Mouse (Mus musculus) left cerebral cortex, postnatal 36 days (tissue): ENCODE measurements at regions not wholly inside any gene's neighbourhood (a gene's known extent, or its start where the extent isn't known, plus 50 kb on each side); places are given as distances from the start of the nearest gene placed in this dataset.

Source experiments
- DNase-seq, 2 experiments: peaks; one replicate each; pipeline ENCODE4 v3.0.0; 2021 to 2022; ENCODE audit warnings: low spot score in 2 of 2, mixed read lengths in 1 of 2
- intact Hi-C: fragments of 180-260 bp; cut with DNase I; formaldehyde crosslinking; loops from one replicate; pipeline ENCODE4 v1.15.1; 2025

DNA sequence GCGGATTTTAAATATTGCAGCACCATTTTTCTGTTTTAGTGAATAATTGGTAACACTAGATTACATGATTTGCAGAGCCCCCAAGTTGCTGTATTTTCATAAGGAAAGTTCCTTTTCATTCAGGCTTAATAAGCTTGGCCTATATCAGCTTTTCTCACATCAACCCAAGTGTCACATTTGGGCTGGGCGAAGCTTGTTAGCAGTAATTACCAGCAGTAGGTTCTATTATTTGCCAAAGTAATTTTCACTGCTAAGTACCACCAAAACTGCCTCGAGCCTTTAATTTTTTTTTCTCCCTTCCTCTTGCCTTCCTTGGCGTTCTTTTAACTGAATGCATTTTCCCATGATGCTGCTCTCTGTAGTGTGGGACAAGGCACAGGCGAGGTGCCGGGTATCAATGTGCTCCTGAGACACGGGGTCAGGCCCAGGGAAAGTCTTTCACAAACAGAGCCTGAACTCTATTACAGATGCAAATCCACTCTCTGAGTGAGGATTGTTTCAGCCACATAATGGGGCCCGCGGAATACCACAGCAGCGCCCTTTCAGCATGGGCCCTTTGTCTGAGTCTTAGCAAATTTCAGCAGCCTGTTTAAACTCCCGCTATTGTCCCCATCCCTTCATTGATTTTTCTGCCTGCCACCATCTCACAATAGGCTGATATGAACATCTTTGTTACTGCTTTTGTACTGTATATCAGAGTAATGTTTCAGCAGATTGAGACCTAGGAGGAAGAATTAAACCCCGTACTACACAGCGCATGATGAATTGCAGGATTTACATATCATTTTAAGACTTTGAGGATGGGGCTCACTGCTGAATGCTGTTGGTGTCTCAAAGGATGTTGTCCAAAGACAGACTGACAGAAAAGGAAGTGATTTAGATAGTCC is 205.1 kb upstream of the Epha3 start:
- DNase-seq = peak in 1 of 2 experiments; percentile 4

DNA sequence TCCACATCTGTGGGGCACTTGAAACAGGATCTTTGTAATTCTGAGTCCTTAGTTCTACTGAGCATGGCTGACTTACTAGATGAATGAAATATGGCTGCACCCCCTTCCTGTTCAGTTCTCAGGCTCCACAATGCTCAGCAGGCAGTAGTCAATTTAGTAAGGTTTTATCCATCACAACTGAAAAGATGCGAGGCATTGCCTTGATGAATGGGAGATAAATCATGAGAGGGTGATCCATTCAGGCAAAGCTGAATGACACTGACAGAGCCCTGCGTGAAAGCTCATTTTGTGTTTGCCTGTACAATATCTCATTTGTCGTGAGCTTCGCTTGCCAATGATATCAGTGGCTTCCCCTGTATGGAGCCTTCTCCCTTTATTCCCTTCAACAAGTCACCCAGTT is 198.6 kb upstream of the Epha3 start:
- DNase-seq = no peak
- intact Hi-C loops = no loop called here

More for the DNA sequence above, 205.1 kb upstream of the Epha3 start:
- intact Hi-C loops = no loop called here

DNA sequence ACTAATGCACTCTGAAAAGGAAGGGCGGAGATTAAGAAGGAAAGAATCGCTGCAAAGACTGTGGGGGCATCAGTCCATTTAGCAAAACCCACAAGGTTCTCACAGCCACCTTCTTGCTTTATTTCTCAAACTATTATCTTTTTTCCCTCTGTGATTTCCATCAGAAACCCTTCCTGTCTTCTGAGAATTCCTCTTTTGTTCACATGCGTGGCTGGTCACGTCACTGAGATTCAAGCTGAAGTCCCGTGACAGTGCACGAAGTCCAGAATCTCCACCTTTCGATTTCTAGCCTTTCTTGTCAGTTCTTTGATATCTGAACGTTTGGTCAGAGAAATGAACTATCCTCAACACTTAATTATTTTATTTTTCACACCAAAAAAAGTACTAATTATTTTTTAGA is 194.7 kb upstream of the Epha3 start:
- DNase-seq = no peak
- intact Hi-C loops = no loop called here

DNA sequence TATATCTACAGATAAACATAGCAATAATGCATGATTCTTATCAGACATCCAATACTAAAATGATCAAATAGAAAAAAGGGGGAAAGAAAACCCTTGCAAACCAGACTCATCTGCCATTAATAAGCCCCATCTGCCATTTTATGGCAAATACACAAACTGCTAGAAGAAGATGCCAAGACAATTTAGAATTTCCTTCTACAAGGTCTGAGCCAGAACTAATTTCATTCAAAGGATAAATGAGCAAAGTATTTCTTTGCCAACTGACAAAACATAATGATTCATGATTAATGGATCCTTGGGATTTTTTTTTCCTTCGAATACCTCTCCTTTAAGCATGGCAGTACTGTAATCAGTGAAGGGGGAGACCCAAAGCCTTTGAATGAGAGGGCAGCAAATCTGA is 190.4 kb upstream of the Epha3 start:
- no peak for DNase-seq
- intact Hi-C loops = no loop called here

DNA sequence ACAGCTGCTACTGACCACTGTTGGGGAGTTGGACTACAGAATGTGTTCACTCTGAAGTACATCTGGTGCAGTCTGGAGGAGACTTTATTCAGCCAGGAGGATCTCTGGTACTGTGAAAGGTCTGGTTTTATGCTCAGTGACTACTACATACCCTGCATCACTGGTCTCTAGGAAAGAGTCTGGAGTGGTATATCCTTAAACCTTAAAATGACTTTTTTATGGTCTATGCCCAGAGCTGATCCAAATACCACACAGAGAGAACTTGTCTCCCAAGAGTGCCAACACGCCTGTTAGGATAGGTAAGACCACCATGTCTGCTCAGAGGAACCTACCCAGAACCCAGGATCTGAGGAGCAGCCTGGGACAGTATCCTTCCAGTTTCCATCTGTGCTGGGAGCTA is 184.1 kb upstream of the Epha3 start:
- no peak for DNase-seq
- intact Hi-C loops = no loop called here

DNA sequence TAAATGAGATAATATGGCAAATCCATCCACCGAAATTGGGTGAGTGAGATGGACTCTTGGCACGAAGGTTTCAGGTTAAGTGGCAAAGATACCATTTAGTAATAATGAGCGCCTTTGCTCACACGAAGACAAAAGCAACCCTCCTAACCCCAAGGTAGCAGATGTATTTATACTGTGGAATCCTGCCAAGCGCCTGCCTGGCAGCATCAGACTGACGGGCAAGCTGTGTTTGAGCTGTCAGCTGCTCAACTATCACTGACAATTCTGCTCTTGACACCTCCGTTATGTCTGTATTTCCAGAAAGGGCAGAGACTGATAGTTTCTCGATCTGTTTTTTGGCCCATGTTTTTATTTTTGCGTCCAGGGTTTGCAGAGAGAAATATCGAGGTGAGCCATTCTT is 169.1 kb upstream of the Epha3 start:
- no peak for DNase-seq
- intact Hi-C loops = no loop called here

DNA sequence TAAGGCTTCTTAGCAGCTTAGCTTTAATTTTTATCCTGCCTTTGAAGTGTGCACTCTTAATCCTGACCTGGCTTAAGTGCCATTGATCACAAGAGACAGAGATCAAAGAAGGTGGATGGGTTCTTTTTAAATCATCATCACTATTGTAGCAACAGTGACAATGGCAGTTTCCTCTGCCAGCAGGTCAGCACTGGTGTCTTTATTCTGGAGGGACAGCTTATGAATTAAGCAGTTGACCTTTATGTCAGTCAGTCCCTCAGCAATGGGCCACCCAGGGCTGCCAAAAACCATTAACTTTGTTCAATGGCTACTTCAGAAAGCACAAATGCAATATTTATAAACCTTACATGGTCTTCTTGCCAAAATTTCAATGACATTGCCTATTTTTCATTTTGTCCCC is 160.0 kb upstream of the Epha3 start:
- intact Hi-C loops = no loop called here

DNA sequence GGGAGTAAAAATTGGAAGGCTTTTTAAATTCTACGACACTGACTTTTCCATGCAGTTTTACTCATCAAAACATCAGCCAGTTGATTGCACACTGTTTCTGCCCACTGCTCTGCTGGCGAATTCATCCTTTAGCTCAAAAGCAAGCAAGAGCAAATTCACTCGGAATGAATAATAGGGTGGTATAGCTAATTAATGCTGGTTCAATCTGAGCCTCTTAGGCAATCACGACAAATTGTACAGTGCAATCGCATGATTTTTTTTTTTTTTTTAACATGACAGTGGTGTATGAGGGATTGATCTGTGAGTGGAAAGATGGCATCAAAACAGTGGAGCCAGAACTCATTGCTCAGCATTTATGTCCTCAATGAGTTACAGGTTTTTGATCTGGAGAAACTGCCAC is 136.9 kb upstream of the Epha3 start:
- intact Hi-C loops = no loop called here
- no peak for DNase-seq

More for the DNA sequence above, 160.0 kb upstream of the Epha3 start:
- no peak for DNase-seq

DNA sequence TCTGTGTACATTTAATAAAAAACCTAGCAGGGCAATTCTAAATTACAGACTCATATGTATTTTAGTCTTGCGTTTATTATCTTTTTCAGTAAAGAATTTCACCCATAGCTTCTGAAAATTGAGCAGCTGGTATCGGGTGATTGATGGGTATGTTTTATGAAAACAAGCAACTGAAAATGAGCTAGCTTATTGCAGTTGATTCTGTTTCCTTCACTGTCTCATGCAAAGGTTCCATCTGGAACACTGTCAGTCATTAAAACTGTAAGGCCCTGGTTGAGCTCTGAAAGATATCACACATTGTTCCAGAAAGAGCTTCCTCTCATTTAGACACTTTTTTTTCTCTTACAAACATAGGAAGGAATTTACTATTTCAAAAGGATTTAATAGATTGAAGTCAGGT is 103.4 kb upstream of the Epha3 start:
- DNase-seq = no peak
- intact Hi-C loops = no loop called here

DNA sequence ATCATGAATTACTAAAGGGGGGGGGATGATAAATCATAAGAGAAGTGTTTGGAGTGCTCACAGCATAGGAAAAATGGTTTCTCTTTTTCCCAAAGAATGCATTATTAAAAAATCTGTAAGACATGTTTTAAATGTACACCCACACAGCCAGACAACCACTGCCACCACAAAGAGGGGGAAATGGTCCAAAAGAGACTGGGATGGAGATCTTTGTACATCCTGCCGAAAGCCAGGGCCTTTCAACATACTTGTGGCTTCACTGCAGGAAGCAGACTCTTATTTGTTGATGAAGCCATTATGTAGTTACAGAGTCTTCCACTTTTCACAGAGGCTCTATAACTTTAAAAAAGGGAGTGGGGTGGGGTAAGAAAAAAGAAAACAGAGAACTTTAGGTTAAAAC is 96.8 kb upstream of the Epha3 start:
- intact Hi-C loops = no loop called here

DNA sequence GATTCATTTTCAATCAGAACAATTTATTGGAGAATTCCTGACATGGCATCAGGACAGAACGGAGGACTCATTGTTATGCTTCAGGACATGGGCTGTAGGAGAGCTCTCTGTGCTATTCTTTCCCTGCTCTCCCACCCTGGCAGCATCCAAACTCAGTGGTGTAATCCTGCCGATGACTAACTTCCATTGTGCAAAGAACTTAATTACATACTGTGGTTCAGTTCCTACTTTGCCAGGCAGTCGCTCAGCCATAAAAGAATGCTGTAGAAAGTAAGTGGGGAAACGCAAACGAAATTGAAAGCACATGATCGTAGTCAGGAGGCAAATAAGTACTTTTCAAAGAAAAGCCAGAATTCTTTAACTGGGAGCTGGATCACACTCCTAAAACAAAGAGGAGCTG is 94.2 kb upstream of the Epha3 start:
- DNase-seq = peak in 1 of 2 experiments; percentile 6
- intact Hi-C loops = no loop called here

More for the DNA sequence above, 96.8 kb upstream of the Epha3 start:
- no peak for DNase-seq

DNA sequence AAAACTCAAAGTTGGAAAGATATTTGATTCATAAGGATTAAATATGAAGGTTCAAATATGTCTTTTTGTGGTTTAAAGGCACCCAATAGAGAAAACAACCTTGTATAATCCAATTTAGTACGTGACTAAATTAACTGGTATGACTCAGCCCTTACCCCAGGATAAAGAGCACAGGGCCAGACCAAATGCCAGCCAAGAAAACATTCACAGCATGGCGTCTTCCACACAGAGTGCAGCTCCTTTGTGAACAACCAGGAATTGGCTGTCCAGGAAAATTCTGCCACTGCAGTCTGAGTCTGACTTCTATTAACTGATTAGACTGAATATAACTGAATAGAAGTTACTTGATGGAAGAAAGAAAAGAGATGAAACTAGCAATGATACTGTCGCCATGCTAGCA is 61.2 kb upstream of the Epha3 start:
- intact Hi-C loops = no loop called here
- DNase-seq = no peak

DNA sequence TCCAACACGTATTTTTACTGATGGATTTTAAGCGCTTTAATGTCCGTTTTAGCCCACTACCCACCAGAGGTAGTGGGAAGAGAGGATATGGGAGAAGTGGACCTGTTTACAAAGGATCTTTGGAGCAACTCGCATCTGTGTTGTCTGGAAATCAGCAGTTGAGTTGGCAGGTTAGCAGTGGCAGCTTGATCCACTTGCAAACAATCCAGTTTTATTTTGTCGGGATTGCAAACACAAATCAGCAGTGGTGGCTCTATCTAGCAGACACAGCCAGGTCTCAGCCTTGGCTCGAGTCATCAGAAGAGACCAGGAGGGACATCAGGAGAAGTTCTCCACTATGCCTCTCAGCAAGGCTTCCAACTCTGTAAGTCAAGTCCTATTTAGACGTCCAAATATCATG is 57.2 kb upstream of the Epha3 start:
- no peak for DNase-seq
- intact Hi-C loops = no loop called here
